8 mouse cellular contexts compared by ENCODE assay signal in genomic region chr19:43478891-43479290, GRCm38 (mm10). TPM values are rescaled to one million over a fixed set of nuclear protein-coding genes. Genes with fewer than 3 reads are reported as not detected.
DNase-seq lines count a peak whose midpoint lies in the region; ATAC-seq and TF ChIP-seq lines count a peak whose summit lies in the region.

No protein-coding gene starts in this region.

- no peak overlapping the region for H3K4me2 ChIP-seq in forebrain, postnatal 0 days (ENCODE audit: low read depth)

- no peaks in the 10 kb centered on the region for H3K36me3 ChIP-seq in heart, adult 2 months (ENCODE audit: control insufficient read depth, insufficient read depth, low read length)
- no peaks in the 10 kb centered on the region for H3K36me3 ChIP-seq in forebrain, postnatal 0 days (ENCODE audit: insufficient read depth)

- H3K27ac ChIP-seq in heart, adult 2 months: no peak overlapping the region
- H3K27ac ChIP-seq in forebrain, postnatal 0 days (ENCODE audit: low read depth, low read length): no peak overlapping the region
- H3K27ac ChIP-seq in layer of hippocampus, adult 2 months: no peak overlapping the region

- WGBS in heart, adult 2 months: 19% methylated on average over 5 of the region's 5 CpGs
- WGBS in forebrain, postnatal 0 days: 21% methylated on average over 5 of the region's 5 CpGs

- intact Hi-C loops in heart, adult 2 months (cut with DNase I): loop anchor here (5.0 kb wide), 1 partner anchor 682 kb away; no protein-coding TSS in a partner anchor
- intact Hi-C loops in heart, postnatal 25 days (cut with DNase I): no loop called here

- no peak for TF ChIP-seq POLR2A in heart, adult 2 months (IDR thresholded peaks at IDR 0.05; ENCODE audit: insufficient read depth, low read depth, low read length)

- no peaks in the 10 kb centered on the region for H3K27me3 ChIP-seq in heart, adult 2 months (ENCODE audit: control insufficient read depth, insufficient read depth, low read length)
- no peaks in the 10 kb centered on the region for H3K27me3 ChIP-seq in forebrain, postnatal 0 days (ENCODE audit: insufficient read depth, low read length)

- peak; percentile 78 for ATAC-seq in cerebellum, adult (ENCODE audit: insufficient number of reproducible peaks, low FRiP score, low TSS enrichment)
- ATAC-seq in forebrain, postnatal 0 days: peak; percentile 32; the same call in 1 of the 2 replicates
- ATAC-seq in megakaryocyte progenitor cell, adult 5-6 weeks (replicated peaks; ENCODE audit: poor library complexity): peak; percentile 72

- peak in 1 of 2 experiments; percentile 20 for DNase-seq in heart, adult 2 months
- no peak for DNase-seq in heart, postnatal 25 days (ENCODE audit: low spot score)
- DNase-seq in ES-CJ7 (ENCODE audit: low read depth, low spot score): peak; percentile 83
- peak; percentile 82 for DNase-seq in forebrain, postnatal 0 days
- DNase-seq in layer of hippocampus, adult 2 months (ENCODE audit: low spot score in 2 of 2): peak; percentile 72 to 81
- DNase-seq in testis, postnatal 10 days (ENCODE audit: low spot score): peak; percentile 75

- peak; percentile 83 for TF ChIP-seq CTCF in heart, adult 2 months (IDR thresholded peaks at IDR 0.05)
- peak; percentile 89 for TF ChIP-seq CTCF in forebrain, postnatal 0 days (IDR thresholded peaks at IDR 0.05; ENCODE audit: low read depth)
- peak; percentile 94 for TF ChIP-seq CTCF in layer of hippocampus, adult 2 months (conservative IDR thresholded peaks at IDR 0.05)

- H3K9ac ChIP-seq in heart, adult 2 months (ENCODE audit: low read depth, low read length): no peak overlapping the region
- H3K9ac ChIP-seq in forebrain, postnatal 0 days: no peak overlapping the region

- H3K4me3 ChIP-seq in heart, adult 2 months: no peak overlapping the region
- no peak overlapping the region for H3K4me3 ChIP-seq in forebrain, postnatal 0 days (ENCODE audit: low read depth, low read length)
- no peak overlapping the region for H3K4me3 ChIP-seq in layer of hippocampus, adult 2 months

- H3K4me1 ChIP-seq in heart, adult 2 months (ENCODE audit: control insufficient read depth, insufficient read depth, low read length): no peaks in the 10 kb centered on the region; the same call in 1 of the 2 replicates
- H3K4me1 ChIP-seq in forebrain, postnatal 0 days (ENCODE audit: insufficient read depth): no peaks in the 10 kb centered on the region

- H3K9me3 ChIP-seq in forebrain, postnatal 0 days (ENCODE audit: low read length): no peaks in the 10 kb centered on the region

- no peaks in the 10 kb centered on the region for H3K79me2 ChIP-seq in heart, adult 2 months (replicated peaks; ENCODE audit: control insufficient read depth, insufficient read depth, low read length)

- no peak for TF ChIP-seq EP300 in heart, adult 2 months (IDR thresholded peaks at IDR 0.05; ENCODE audit: insufficient read depth, low read depth, low read length)

RNA-seq across cellular contexts. Expression of gene Cnnm1, which starts 38.7 kb away (rescaled TPM):
- under 1 TPM; 0.05 TPM for total RNA-seq in heart, adult 2 months (2021)
- 0.03 and 0.04 TPM in 2 replicates for polyA plus RNA-seq in heart, adult 2 months (2012; rRNA removed)
- under 1 TPM; 0.06 to 0.08 TPM for total RNA-seq in heart, postnatal 25 days (2021)
- total RNA-seq in forebrain, postnatal 0 days (2014; rRNA removed): 6.9 and 7.6 TPM in 2 replicates
- polyA plus RNA-seq in forebrain, postnatal 0 days (2015; fragmentation: Nextera tagmentation; extraction: Ambion mirVana): 1.7 and 2.1 TPM in 2 replicates
- total RNA-seq in layer of hippocampus, adult 2 months (2021): 100 to 1,000 TPM; 113 to 115 TPM
- 0.02 and 0.12 TPM in 2 replicates for total RNA-seq in megakaryocyte progenitor cell, adult 5-6 weeks (2015)
- total RNA-seq in megakaryocyte progenitor cell, adult 5-6 weeks (2017): 0.14 and 0.17 TPM in 2 replicates

RNA-seq across cellular contexts. Expression of gene Got1, which starts 45.5 kb away (rescaled TPM):
- 1,000 to 10,000 TPM in 1 of 2 experiments, 100 to 1,000 TPM in 1; 956 to 1,224 TPM for total RNA-seq in heart, adult 2 months (2021)
- 575 and 746 TPM in 2 replicates for polyA plus RNA-seq in heart, adult 2 months (2012; rRNA removed)
- 1,000 to 10,000 TPM in 1 of 2 experiments, 100 to 1,000 TPM in 1; 915 to 1,100 TPM for total RNA-seq in heart, postnatal 25 days (2021)
- total RNA-seq in forebrain, postnatal 0 days (2014; rRNA removed): 86.1 and 88.2 TPM in 2 replicates
- polyA plus RNA-seq in forebrain, postnatal 0 days (2015; fragmentation: Nextera tagmentation; extraction: Ambion mirVana): 85.4 and 101 TPM in 2 replicates
- total RNA-seq in layer of hippocampus, adult 2 months (2021): 100 to 1,000 TPM; 324 to 355 TPM
- total RNA-seq in megakaryocyte progenitor cell, adult 5-6 weeks (2015): 21.0 and 21.3 TPM in 2 replicates
- 17.9 and 19.8 TPM in 2 replicates for total RNA-seq in megakaryocyte progenitor cell, adult 5-6 weeks (2017)

Comparison
In these comparisons a context has a peak if more than half of its experiments do, and no peak if none do; other contexts are left out.
1. RNA of gene Cnnm1, which starts 38.7 kb away (total RNA-seq): 113 to 115 TPM in layer of hippocampus, adult 2 months; 6.9 to 7.6 TPM in forebrain, postnatal 0 days, 0.02 to 0.17 TPM in megakaryocyte progenitor cell, adult 5-6 weeks, 0.06 to 0.08 TPM in heart, postnatal 25 days and 0.05 TPM in heart, adult 2 months; every median in the first group is over 10 times any median in the second.
2. Peak in every context shown above with its lines, with median percentiles within 50 percentile points of each other: CTCF ChIP-seq and ATAC-seq.